Mouse (Mus musculus) T-cell, adult 2 months (primary cell): Measurements from ENCODE around the gene Dnaja4.

Experiments
- DNase-seq: peaks from one replicate; pipeline ENCODE4 v3.0.0; 2022; ENCODE audit warnings: low spot score

Dnaja4 gene

GRCm38 (mm10) chr9:54751684-54752083, 53.0 kb downstream of the Dnaja4 start:
- no peak for DNase-seq

- no peak for DNase-seq
Observed at GRCm38 (mm10) chr9:54752201-54752943, 53.7 kb downstream of the Dnaja4 start.

- DNase-seq: no peak
Observed at GRCm38 (mm10) chr9:54752944-54753295, 54.2 kb downstream of the Dnaja4 start.

GRCm38 (mm10) chr9:54759592-54759991, 60.9 kb downstream of the Dnaja4 start:
- DNase-seq: no peak

GRCm38 (mm10) chr9:54764091-54764490, 65.4 kb downstream of the Dnaja4 start:
- DNase-seq: no peak

- no peak for DNase-seq
Observed at GRCm38 (mm10) chr9:54764561-54765217, 66.0 kb downstream of the Dnaja4 start, which contains the start of gene Crabp1. Gene Crabp1, plus strand, starts transcription at chr9:54764748.

GRCm38 (mm10) chr9:54765336-54766085, 66.8 kb downstream of the Dnaja4 start:
- no peak for DNase-seq
